Mouse (Mus musculus): Measurements from ENCODE around the gene Acbd6. TPM values are rescaled to one million over a fixed set of nuclear protein-coding genes. Genes with fewer than 3 reads are reported as not detected.

Gene Acbd6
- polyA plus RNA-seq, 1 experiment from 2014 or later: 34.3 TPM

GRCm38 (mm10) chr1:155700886-155701285 is 143.0 kb downstream of the Acbd6 start:
- Histone ChIP-seq H3K4me3 (ENCODE audit: low read depth, low read length) (no peak overlapping the region), H3K9me3 (ENCODE audit: low read length) (no peaks in the 10 kb centered on the region), H3K4me1 (ENCODE audit: insufficient read depth) (no peaks in the 10 kb centered on the region), H3K27me3 (ENCODE audit: insufficient read depth, low read length) (no peaks in the 10 kb centered on the region), H3K9ac (replicated peaks) (no peak overlapping the region), H3K36me3 (replicated peaks; ENCODE audit: insufficient read depth, low read length) (no peaks in the 10 kb centered on the region), H3K27ac (ENCODE audit: low read depth) (no peak overlapping the region), H3K4me2 (ENCODE audit: low read depth, low read length) (no peak overlapping the region)
- no peak for TF ChIP-seq EP300 (IDR thresholded peaks at IDR 0.05; ENCODE audit: low read depth)
- TF ChIP-seq CTCF (IDR thresholded peaks at IDR 0.05; ENCODE audit: low read depth): no peak
- ATAC-seq (no peak), DNase-seq (no peak)

- Histone ChIP-seq H3K27ac (ENCODE audit: low read depth) (no peak overlapping the region), H3K36me3 (replicated peaks; ENCODE audit: insufficient read depth, low read length) (no peaks in the 10 kb centered on the region), H3K4me1 (ENCODE audit: insufficient read depth) (no peaks in the 10 kb centered on the region), H3K4me3 (ENCODE audit: low read depth, low read length) (no peak overlapping the region), H3K27me3 (ENCODE audit: insufficient read depth, low read length) (no peaks in the 10 kb centered on the region), H3K9ac (replicated peaks) (no peak overlapping the region), H3K9me3 (ENCODE audit: low read length) (no peaks in the 10 kb centered on the region), H3K4me2 (ENCODE audit: low read depth, low read length) (no peak overlapping the region)
- ATAC-seq (no peak), DNase-seq (no peak)
- WGBS (ENCODE audit: insufficient replicate concordance): 74% methylated on average over 5 of the region's 5 CpGs
- TF ChIP-seq EP300 (IDR thresholded peaks at IDR 0.05; ENCODE audit: low read depth) (no peak), CTCF (IDR thresholded peaks at IDR 0.05; ENCODE audit: low read depth) (no peak)
Observed at GRCm38 (mm10) chr1:155703191-155703680, 145.3 kb downstream of the Acbd6 start.

- no peak for ATAC-seq
- no peak overlapping the region for H3K4me2 ChIP-seq (ENCODE audit: low read depth, low read length)
- TF ChIP-seq CTCF (IDR thresholded peaks at IDR 0.05; ENCODE audit: low read depth) (no peak), EP300 (IDR thresholded peaks at IDR 0.05; ENCODE audit: low read depth) (no peak)
Observed at GRCm38 (mm10) chr1:155704182-155704581, 146.3 kb downstream of the Acbd6 start.

GRCm38 (mm10) chr1:155713306-155713705 is 155.4 kb downstream of the Acbd6 start:
- WGBS (ENCODE audit: insufficient replicate concordance): 46% methylated on average over 2 of the region's 2 CpGs
- no peak for DNase-seq
- no peak for TF ChIP-seq EP300 (IDR thresholded peaks at IDR 0.05; ENCODE audit: low read depth)
- TF ChIP-seq CTCF (IDR thresholded peaks at IDR 0.05; ENCODE audit: low read depth): no peak

More at GRCm38 (mm10) chr1:155704182-155704581, 146.3 kb downstream of the Acbd6 start:
- Histone ChIP-seq H3K27ac (ENCODE audit: low read depth) (no peak overlapping the region), H3K36me3 (replicated peaks; ENCODE audit: insufficient read depth, low read length) (no peaks in the 10 kb centered on the region), H3K4me1 (ENCODE audit: insufficient read depth) (no peaks in the 10 kb centered on the region), H3K9ac (replicated peaks) (no peak overlapping the region), H3K27me3 (ENCODE audit: insufficient read depth, low read length) (no peaks in the 10 kb centered on the region), H3K9me3 (ENCODE audit: low read length) (no peaks in the 10 kb centered on the region), H3K4me3 (ENCODE audit: low read depth, low read length) (no peak overlapping the region)
- 59% methylated on average over 5 of the region's 5 CpGs for WGBS (ENCODE audit: insufficient replicate concordance)
- no peak for DNase-seq

GRCm38 (mm10) chr1:155715366-155715765 is 157.4 kb downstream of the Acbd6 start:
- Histone ChIP-seq H3K4me2 (ENCODE audit: low read depth, low read length) (no peak overlapping the region), H3K27me3 (ENCODE audit: insufficient read depth, low read length) (no peaks in the 10 kb centered on the region), H3K27ac (ENCODE audit: low read depth) (no peak overlapping the region), H3K4me1 (ENCODE audit: insufficient read depth) (no peaks in the 10 kb centered on the region), H3K9me3 (ENCODE audit: low read length) (no peaks in the 10 kb centered on the region), H3K4me3 (ENCODE audit: low read depth, low read length) (no peak overlapping the region), H3K9ac (replicated peaks) (no peak overlapping the region), H3K36me3 (replicated peaks; ENCODE audit: insufficient read depth, low read length) (no peaks in the 10 kb centered on the region)
- DNase-seq (no peak), ATAC-seq (no peak)
- TF ChIP-seq EP300 (IDR thresholded peaks at IDR 0.05; ENCODE audit: low read depth): no peak
- no peak for TF ChIP-seq CTCF (IDR thresholded peaks at IDR 0.05; ENCODE audit: low read depth)

More at GRCm38 (mm10) chr1:155713306-155713705, 155.4 kb downstream of the Acbd6 start:
- no peaks in the 10 kb centered on the region for H3K27me3 ChIP-seq (ENCODE audit: insufficient read depth, low read length)
- ATAC-seq: no peak
- H3K4me1 ChIP-seq (ENCODE audit: insufficient read depth): no peaks in the 10 kb centered on the region
- H3K4me3 ChIP-seq (ENCODE audit: low read depth, low read length): no peak overlapping the region
- H3K27ac ChIP-seq (ENCODE audit: low read depth): no peak overlapping the region
- H3K9ac ChIP-seq (replicated peaks): no peak overlapping the region
- no peaks in the 10 kb centered on the region for H3K36me3 ChIP-seq (replicated peaks; ENCODE audit: insufficient read depth, low read length)
- H3K4me2 ChIP-seq (ENCODE audit: low read depth, low read length): no peak overlapping the region
- H3K9me3 ChIP-seq (ENCODE audit: low read length): no peaks in the 10 kb centered on the region

GRCm38 (mm10) chr1:155717301-155717700 is 159.4 kb downstream of the Acbd6 start:
- Histone ChIP-seq H3K9me3 (ENCODE audit: low read length) (no peaks in the 10 kb centered on the region), H3K9ac (replicated peaks) (no peak overlapping the region), H3K27me3 (ENCODE audit: insufficient read depth, low read length) (0 out of 2 replicates have a peak, but pooled peaks cover 6% of the 10 kb centered on the region), H3K27ac (ENCODE audit: low read depth) (no peak overlapping the region), H3K4me1 (ENCODE audit: insufficient read depth) (no peaks in the 10 kb centered on the region), H3K4me2 (ENCODE audit: low read depth, low read length) (no peak overlapping the region), H3K4me3 (ENCODE audit: low read depth, low read length) (no peak overlapping the region), H3K36me3 (replicated peaks; ENCODE audit: insufficient read depth, low read length) (no peaks in the 10 kb centered on the region)
- WGBS (ENCODE audit: insufficient replicate concordance): 86% methylated on average over 12 of the region's 12 CpGs
- DNase-seq: no peak
- ATAC-seq: no peak
- TF ChIP-seq EP300 (IDR thresholded peaks at IDR 0.05; ENCODE audit: low read depth): no peak

GRCm38 (mm10) chr1:155718851-155719250 is 160.9 kb downstream of the Acbd6 start:
- no peak overlapping the region for H3K27ac ChIP-seq (ENCODE audit: low read depth)
- DNase-seq (no peak), ATAC-seq (no peak)
- H3K4me1 ChIP-seq (ENCODE audit: insufficient read depth): no peaks in the 10 kb centered on the region
- 62% methylated on average over 3 of the region's 3 CpGs for WGBS (ENCODE audit: insufficient replicate concordance)
- H3K4me2 ChIP-seq (ENCODE audit: low read depth, low read length): no peak overlapping the region
- no peak overlapping the region for H3K9ac ChIP-seq (replicated peaks)
- no peak for TF ChIP-seq EP300 (IDR thresholded peaks at IDR 0.05; ENCODE audit: low read depth)
- no peak for TF ChIP-seq CTCF (IDR thresholded peaks at IDR 0.05; ENCODE audit: low read depth)
- H3K9me3 ChIP-seq (ENCODE audit: low read length): no peaks in the 10 kb centered on the region
- no peak overlapping the region for H3K4me3 ChIP-seq (ENCODE audit: low read depth, low read length)
- peaks cover 6% of the 10 kb centered on the region; the same call in 1 of the 2 replicates for H3K27me3 ChIP-seq (ENCODE audit: insufficient read depth, low read length)
- no peaks in the 10 kb centered on the region for H3K36me3 ChIP-seq (replicated peaks; ENCODE audit: insufficient read depth, low read length)

Data from liver, postnatal 0 days (tissue).